Mouse (Mus musculus): ENCODE measurements around the gene Slc7a11. TPM values are rescaled to one million over a fixed set of nuclear protein-coding genes. Genes with fewer than 3 reads are reported as not detected.

The Slc7a11 gene
- total RNA-seq, 2 experiments from 2014 or later = 23.6 to 27.6 TPM

GRCm38 (mm10) chr3:50388786-50389185 lies 54.6 kb downstream of the Slc7a11 start:
- DNase-seq = no peak

GRCm38 (mm10) chr3:50388288-50388687 lies 55.1 kb downstream of the Slc7a11 start:
- no peak for DNase-seq

- no peak for DNase-seq
Observed at GRCm38 (mm10) chr3:50387280-50387679, 56.1 kb downstream of the Slc7a11 start.

- no peak for DNase-seq
Observed at GRCm38 (mm10) chr3:50386561-50387221, 56.7 kb downstream of the Slc7a11 start.

GRCm38 (mm10) chr3:50386066-50386465 lies 57.3 kb downstream of the Slc7a11 start:
- DNase-seq = no peak

GRCm38 (mm10) chr3:50382729-50383128 lies 60.7 kb downstream of the Slc7a11 start:
- no peak for DNase-seq

GRCm38 (mm10) chr3:50381861-50382693 lies 61.3 kb downstream of the Slc7a11 start:
- no peak for DNase-seq

GRCm38 (mm10) chr3:50381160-50381860 lies 62.1 kb downstream of the Slc7a11 start:
- DNase-seq = peak; percentile 73 to 83

GRCm38 (mm10) chr3:50379942-50380341 lies 63.5 kb downstream of the Slc7a11 start:
- no peak for DNase-seq

- no peak for DNase-seq
Observed at GRCm38 (mm10) chr3:50375477-50375876, 67.9 kb downstream of the Slc7a11 start.

- no peak for DNase-seq
Observed at GRCm38 (mm10) chr3:50369791-50370190, 73.6 kb downstream of the Slc7a11 start.

- no peak for DNase-seq
Observed at GRCm38 (mm10) chr3:50367175-50367574, 76.2 kb downstream of the Slc7a11 start.

GRCm38 (mm10) chr3:50363659-50364058 lies 79.8 kb downstream of the Slc7a11 start:
- DNase-seq = no peak

GRCm38 (mm10) chr3:50347081-50347480 lies 96.3 kb downstream of the Slc7a11 start:
- DNase-seq = no peak

GRCm38 (mm10) chr3:50344411-50344810 lies 99.0 kb downstream of the Slc7a11 start:
- no peak for DNase-seq

GRCm38 (mm10) chr3:50324524-50324923 lies 118.9 kb downstream of the Slc7a11 start:
- no peak for DNase-seq

- no peak for DNase-seq
Observed at GRCm38 (mm10) chr3:50323881-50324280, 119.5 kb downstream of the Slc7a11 start.

- DNase-seq = no peak
Observed at GRCm38 (mm10) chr3:50320862-50321261, 122.6 kb downstream of the Slc7a11 start.

GRCm38 (mm10) chr3:50318074-50318473 lies 125.3 kb downstream of the Slc7a11 start:
- DNase-seq = no peak

- no peak for DNase-seq
Observed at GRCm38 (mm10) chr3:50313816-50314215, 129.6 kb downstream of the Slc7a11 start.

GRCm38 (mm10) chr3:50307339-50308327 lies 135.8 kb downstream of the Slc7a11 start:
- DNase-seq = no peak

- DNase-seq = no peak
Observed at GRCm38 (mm10) chr3:50306334-50306733, 137.1 kb downstream of the Slc7a11 start.
